Mouse (Mus musculus) hindbrain, embryonic 16.5 days (tissue): Measurements from ENCODE around the gene Ano6. TPM values are rescaled to one million over a fixed set of nuclear protein-coding genes. Genes with fewer than 3 reads are reported as not detected.

Experiments used
- ATAC-seq: fragments of 200-750 bp; cut with Nextera tagmentation; 2 replicates; pipeline ENCODE4 v1.8.0; 2017; ENCODE audit warnings: moderate TSS enrichment, moderate library complexity
- H3K27ac ChIP-seq: fragments of 300-500 bp; sonication (generic); 2 replicates; pipeline ENCODE4 v1.5.1; 2014; ENCODE audit warnings: low read depth, mild to moderate bottlenecking, control low read depth, low read length, moderate library complexity
- H3K27me3 ChIP-seq: fragments of 300-500 bp; sonication (generic); replicated peaks from 2 replicates; pipeline ENCODE4 v1.6.1; 2014; ENCODE audit warnings: low read length; ENCODE audit not compliant: control insufficient read depth, insufficient read depth
- H3K36me3 ChIP-seq: fragments of 300-500 bp; sonication (generic); 2 replicates; pipeline ENCODE4 v1.6.1; 2014; ENCODE audit warnings: mild to moderate bottlenecking, low read length, moderate library complexity, mixed read lengths; ENCODE audit not compliant: control insufficient read depth, insufficient read depth
- H3K4me1 ChIP-seq: fragments of 300-500 bp; sonication (generic); 2 replicates; pipeline ENCODE4 v1.6.1; 2014; ENCODE audit warnings: low read depth, low read length; ENCODE audit not compliant: control insufficient read depth, insufficient read depth
- H3K4me2 ChIP-seq: fragments of 300-500 bp; sonication (generic); 2 replicates; pipeline ENCODE4 v1.6.1; 2014; ENCODE audit warnings: mild to moderate bottlenecking, low read length, control low read depth, moderate library complexity
- H3K4me3 ChIP-seq: fragments of 300-500 bp; sonication (generic); 2 replicates; pipeline ENCODE4 v1.5.1; 2014; ENCODE audit warnings: mild to moderate bottlenecking, low read length, control low read depth, moderate library complexity
- H3K9ac ChIP-seq: fragments of 300-500 bp; sonication (generic); 2 replicates; pipeline ENCODE4 v1.6.1; 2014; ENCODE audit warnings: low read depth, mild to moderate bottlenecking, control low read depth, low read length, moderate library complexity
- H3K9me3 ChIP-seq: fragments of 300-500 bp; sonication (generic); 2 replicates; pipeline ENCODE4 v1.6.1; 2014; ENCODE audit warnings: mild to moderate bottlenecking, low read length, moderate library complexity; ENCODE audit not compliant: control insufficient read depth
- WGBS: fragments of 180-500 bp; shearing (Covaris S2); extraction: QIAGEN DNeasy Blood & Tissue Kit; methylation state at CpG from one replicate; pipeline ENCODE4 v1.1.7; 2014; 5-methylcytosine and 5-hydroxymethylcytosine counted together
- polyA plus RNA-seq: library from polyadenylated mRNA; unstranded; fragments of >200 nt; fragmentation: Nextera tagmentation; extraction: Ambion mirVana; gene quantifications from 2 replicates; pipeline ENCODE4 v1.2.1, GENCODE M21; 2015

The Ano6 gene
- polyA plus RNA-seq, 1 experiment from 2014 or later, result 25.0 TPM

DNA sequence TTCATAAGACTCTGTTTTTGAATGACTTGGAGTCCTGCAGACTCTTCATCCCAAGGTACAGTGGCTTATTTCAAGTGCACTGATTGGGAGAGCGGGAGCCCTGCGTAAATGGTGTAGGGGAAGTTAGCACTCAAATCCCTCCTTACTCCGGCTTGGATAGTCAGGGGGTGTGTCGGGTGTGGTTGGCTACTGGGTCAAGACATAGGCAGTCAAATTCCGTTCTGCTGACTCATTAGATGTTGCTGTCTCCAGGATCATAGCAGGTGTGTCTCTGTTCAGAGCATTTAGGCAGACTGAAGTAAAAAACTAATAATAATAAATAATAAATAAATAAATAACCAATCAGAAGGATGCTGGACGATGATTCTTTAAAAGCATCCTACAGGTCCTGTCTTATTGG is 27.2 kb upstream of the Ano6 start:
- WGBS, result 47% methylated on average over 6 of the region's 6 CpGs
- no peaks in the 10 kb centered on the region for H3K9me3 ChIP-seq
- H3K4me1 ChIP-seq, result no peaks in the 10 kb centered on the region
- no peaks in the 10 kb centered on the region for H3K27me3 ChIP-seq
- no peaks in the 10 kb centered on the region for H3K36me3 ChIP-seq
- H3K4me3 ChIP-seq, result no peak overlapping the region
- H3K9ac ChIP-seq, result no peak overlapping the region
- no peak for ATAC-seq
- no peak overlapping the region for H3K4me2 ChIP-seq
- no peak overlapping the region for H3K27ac ChIP-seq

DNA sequence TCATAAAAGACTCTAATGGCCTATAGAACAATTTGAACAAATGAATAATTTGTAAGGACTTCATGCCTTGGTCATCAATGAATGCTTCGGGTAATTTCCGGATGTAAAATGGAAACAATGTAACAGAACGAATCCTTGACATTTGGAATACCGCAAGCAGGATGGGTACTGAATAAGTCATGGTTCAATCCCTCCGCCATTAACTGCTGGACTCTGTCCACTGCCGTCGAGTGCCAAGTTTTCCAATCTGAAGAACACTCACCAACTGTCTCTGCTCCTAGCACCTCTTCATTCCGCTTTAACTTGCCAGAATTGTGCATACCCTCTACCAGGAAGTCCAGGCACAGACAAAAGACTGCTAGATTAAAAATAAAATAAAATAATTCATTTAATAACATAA is 25.4 kb upstream of the Ano6 start:
- no peak overlapping the region for H3K4me3 ChIP-seq
- H3K4me2 ChIP-seq, result no peak overlapping the region
- H3K27ac ChIP-seq, result no peak overlapping the region
- H3K9ac ChIP-seq, result no peak overlapping the region
- H3K9me3 ChIP-seq, result no peaks in the 10 kb centered on the region
- 76% methylated on average over 8 of the region's 8 CpGs for WGBS
- no peaks in the 10 kb centered on the region for H3K27me3 ChIP-seq
- ATAC-seq, result no peak
- no peaks in the 10 kb centered on the region for H3K4me1 ChIP-seq
- H3K36me3 ChIP-seq, result no peaks in the 10 kb centered on the region

DNA sequence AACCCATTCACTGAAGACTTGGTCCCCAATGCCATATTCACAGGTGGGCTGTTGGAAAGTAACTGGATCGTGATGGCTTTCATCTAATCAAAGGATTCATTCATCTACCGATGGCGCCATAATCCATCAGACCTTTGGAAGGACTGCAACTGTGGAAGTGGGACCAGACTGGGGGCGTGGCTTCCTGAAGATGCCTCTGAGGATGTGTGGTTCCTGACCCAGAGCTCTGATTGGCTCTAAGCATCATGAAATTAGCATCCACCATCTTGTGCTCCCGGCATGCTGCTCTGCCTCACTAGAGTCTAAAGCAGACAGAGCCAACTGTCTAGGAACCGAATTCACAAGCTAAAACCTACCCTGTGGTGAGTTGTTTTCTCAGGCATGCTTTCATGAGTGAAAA is 24.7 kb upstream of the Ano6 start:
- WGBS, result 82% methylated on average over 6 of the region's 6 CpGs
- no peaks in the 10 kb centered on the region for H3K9me3 ChIP-seq
- no peaks in the 10 kb centered on the region for H3K4me1 ChIP-seq
- no peaks in the 10 kb centered on the region for H3K27me3 ChIP-seq
- no peaks in the 10 kb centered on the region for H3K36me3 ChIP-seq
- no peak overlapping the region for H3K27ac ChIP-seq
- no peak overlapping the region for H3K4me3 ChIP-seq
- no peak overlapping the region for H3K4me2 ChIP-seq
- ATAC-seq, result no peak
- H3K9ac ChIP-seq, result no peak overlapping the region

DNA sequence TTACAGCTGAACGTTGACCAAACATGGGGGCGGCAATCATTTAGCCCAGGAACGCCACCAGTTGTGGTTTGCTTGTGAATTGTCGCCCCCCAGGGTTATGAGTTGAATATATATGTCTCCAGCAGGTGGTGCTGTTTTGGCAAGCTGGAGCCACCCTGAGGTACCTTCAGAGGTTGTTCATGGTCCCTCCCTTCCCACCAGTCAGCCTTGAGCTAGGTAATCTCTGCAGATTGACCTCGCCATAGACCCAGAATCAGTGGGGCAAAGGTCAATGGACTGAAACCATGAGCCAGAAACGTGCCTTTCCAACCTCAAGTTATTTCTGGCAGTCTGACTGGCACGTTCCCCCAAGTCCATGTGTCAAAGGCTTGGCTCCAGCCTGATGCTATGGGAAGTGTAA is 22.8 kb upstream of the Ano6 start:
- WGBS, result 71% methylated on average over 7 of the region's 7 CpGs
- no peak for ATAC-seq

DNA sequence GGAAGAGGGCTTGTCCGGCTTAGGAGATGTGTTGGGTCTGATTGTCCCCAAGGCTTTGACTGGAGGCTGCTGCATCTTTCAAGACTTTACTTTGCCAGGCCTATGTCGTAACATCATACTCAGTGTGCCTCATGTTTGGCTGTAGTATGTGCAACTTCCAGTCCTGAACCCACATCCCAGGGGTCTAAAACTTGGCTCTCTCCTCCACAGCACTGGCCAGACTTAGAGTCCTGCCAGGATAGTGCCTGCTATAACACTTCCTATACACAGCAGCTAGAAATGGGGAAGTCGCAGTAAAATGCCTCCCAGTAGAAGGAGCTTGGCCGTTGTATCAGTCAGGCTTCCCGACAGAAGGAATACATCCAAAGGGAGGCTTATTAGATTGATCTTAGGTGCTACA is 21.9 kb upstream of the Ano6 start:
- Histone ChIP-seq H3K9ac (no peak overlapping the region), H3K4me3 (no peak overlapping the region), H3K4me2 (no peak overlapping the region), H3K27ac (no peak overlapping the region), H3K9me3 (no peaks in the 10 kb centered on the region), H3K4me1 (no peaks in the 10 kb centered on the region), H3K36me3 (no peaks in the 10 kb centered on the region), H3K27me3 (no peaks in the 10 kb centered on the region)
- ATAC-seq, result no peak
- 82% methylated on average over 5 of the region's 5 CpGs for WGBS

More for the DNA sequence above, 22.8 kb upstream of the Ano6 start:
- Histone ChIP-seq H3K4me1 (no peaks in the 10 kb centered on the region), H3K36me3 (no peaks in the 10 kb centered on the region), H3K9me3 (no peaks in the 10 kb centered on the region), H3K4me2 (no peak overlapping the region), H3K27me3 (no peaks in the 10 kb centered on the region), H3K27ac (no peak overlapping the region), H3K9ac (no peak overlapping the region), H3K4me3 (no peak overlapping the region)

DNA sequence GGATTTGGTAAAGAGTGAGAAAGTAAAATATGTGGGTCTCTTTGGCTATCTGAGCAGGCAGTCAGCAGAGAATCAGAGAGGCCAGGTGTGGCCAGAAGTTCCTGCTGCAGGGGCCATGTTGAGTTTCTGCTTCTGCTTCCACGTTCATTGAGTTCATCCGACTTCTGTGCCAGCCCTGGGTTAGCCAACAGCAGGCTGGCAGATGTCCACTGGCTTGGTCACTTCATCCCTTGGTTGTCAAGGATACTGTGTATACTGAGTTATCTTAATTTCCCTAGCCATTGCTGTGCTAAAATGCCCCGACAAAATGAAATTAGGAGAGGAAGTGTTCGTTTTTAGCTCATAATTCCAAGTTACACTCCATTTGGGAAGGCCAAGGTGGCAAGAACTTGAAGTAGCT is 21.1 kb upstream of the Ano6 start:
- no peak overlapping the region for H3K4me2 ChIP-seq
- no peak overlapping the region for H3K9ac ChIP-seq
- H3K27me3 ChIP-seq, result no peaks in the 10 kb centered on the region
- WGBS, result 69% methylated on average over 4 of the region's 4 CpGs
- no peak overlapping the region for H3K27ac ChIP-seq
- H3K4me1 ChIP-seq, result no peaks in the 10 kb centered on the region
- ATAC-seq, result no peak
- no peak overlapping the region for H3K4me3 ChIP-seq
- H3K9me3 ChIP-seq, result no peaks in the 10 kb centered on the region
- H3K36me3 ChIP-seq, result no peaks in the 10 kb centered on the region

DNA sequence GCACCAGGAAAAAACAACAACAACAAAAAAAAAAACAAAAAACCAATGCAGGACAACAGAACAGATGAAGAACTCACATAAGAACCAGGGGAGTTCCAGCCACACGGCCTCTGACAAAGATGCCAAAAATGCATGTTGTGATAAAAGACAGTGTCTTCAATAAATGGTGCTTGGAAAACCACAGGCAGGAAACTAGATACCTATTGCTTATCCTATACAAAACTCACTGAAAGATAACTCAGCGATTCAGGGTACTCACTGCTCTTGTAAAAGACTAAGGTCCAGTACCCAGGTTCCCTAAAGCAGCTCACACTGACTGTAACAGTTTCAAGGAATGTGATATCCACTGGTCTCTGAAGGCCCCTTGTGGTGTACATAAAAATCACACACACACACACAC is 20.3 kb upstream of the Ano6 start:
- Histone ChIP-seq H3K36me3 (no peaks in the 10 kb centered on the region), H3K9me3 (no peaks in the 10 kb centered on the region), H3K9ac (no peak overlapping the region), H3K27ac (no peak overlapping the region), H3K4me2 (no peak overlapping the region), H3K4me1 (no peaks in the 10 kb centered on the region), H3K27me3 (no peaks in the 10 kb centered on the region), H3K4me3 (no peak overlapping the region)
- ATAC-seq, result no peak
- 88% methylated on average over 2 of the region's 2 CpGs for WGBS

DNA sequence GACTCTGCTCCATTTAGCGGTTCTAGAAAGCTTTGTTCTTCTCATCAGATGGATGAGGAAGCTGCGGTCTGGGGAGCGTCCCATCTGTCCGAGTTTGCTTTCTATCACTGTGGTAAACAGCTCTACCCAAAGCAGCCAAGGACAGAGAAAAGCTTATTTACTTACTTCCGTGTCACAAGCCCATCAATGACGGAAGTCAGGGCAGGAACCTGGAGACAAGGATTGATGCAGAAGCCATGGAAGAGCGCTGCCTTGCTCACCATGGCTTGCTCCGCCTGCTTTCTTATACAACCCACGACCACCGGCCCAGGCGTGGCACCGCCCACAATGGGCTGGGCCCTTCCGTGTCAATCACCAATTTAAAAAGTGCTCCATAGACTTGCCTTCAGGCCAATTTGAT is 18.3 kb upstream of the Ano6 start:
- H3K4me1 ChIP-seq, result no peaks in the 10 kb centered on the region
- no peak overlapping the region for H3K4me2 ChIP-seq
- no peak overlapping the region for H3K27ac ChIP-seq
- H3K9ac ChIP-seq, result no peak overlapping the region
- no peak overlapping the region for H3K4me3 ChIP-seq
- no peaks in the 10 kb centered on the region for H3K9me3 ChIP-seq
- no peaks in the 10 kb centered on the region for H3K27me3 ChIP-seq
- no peaks in the 10 kb centered on the region for H3K36me3 ChIP-seq
- 65% methylated on average over 13 of the region's 13 CpGs for WGBS
- no peak for ATAC-seq

DNA sequence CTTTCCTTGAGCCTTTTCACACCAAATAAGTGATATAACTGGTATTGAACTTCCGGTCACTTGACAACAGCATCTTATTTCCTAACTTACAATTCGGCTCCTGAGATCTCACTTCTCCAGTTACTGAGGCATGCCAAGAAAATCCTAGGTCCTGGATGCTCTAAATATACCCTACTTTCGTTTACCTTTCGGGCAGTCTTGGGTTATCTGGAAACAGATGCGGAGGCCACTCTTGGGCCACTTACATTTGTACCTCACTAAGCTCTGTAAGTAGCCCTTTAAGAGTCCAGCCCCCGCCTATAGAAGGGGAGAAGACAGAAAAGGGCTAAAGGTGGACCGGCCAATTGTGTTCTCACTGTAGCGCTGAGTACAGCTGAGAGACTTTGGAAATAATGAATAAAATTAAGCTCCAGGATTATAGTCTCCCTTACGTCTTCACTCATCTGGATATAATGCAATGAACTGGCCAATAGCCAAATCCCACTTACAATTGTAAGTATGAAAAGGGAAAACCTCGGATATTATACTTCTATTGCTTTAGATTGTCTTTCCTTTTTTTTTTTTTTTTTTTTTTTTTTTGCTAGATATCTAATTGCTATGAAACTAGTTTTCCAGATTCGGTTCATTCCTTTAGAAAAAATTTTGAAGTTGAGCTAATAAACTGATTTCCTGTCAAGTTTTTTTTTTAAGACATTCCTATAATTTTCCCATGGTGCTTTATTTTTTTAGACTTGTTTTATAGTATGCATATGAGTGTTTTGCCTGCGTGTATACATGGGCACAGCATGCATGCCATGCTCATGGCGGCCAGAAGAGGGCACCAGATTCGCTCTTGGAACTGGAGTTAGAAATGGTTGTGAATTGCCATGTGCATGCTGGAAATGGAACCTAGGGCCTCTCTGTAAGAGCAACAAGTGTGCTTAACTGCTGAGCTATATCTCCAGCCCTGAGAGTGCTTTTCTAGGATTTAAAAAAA is 17.5 kb upstream of the Ano6 start:
- 56% methylated on average over 14 of the region's 14 CpGs for WGBS
- Histone ChIP-seq H3K4me2 (no peak overlapping the region), H3K27me3 (no peaks in the 10 kb centered on the region), H3K36me3 (no peaks in the 10 kb centered on the region), H3K9me3 (no peaks in the 10 kb centered on the region), H3K27ac (no peak overlapping the region), H3K4me3 (no peak overlapping the region), H3K4me1 (no peaks in the 10 kb centered on the region), H3K9ac (no peak overlapping the region)
- no peak for ATAC-seq
